Mouse (Mus musculus) kidney, embryonic 14.5 days (tissue): Measurements from ENCODE around the gene Ubr7. TPM values are rescaled to one million over a fixed set of nuclear protein-coding genes. Genes with fewer than 3 reads are reported as not detected.

ENCODE experiments used
- ATAC-seq: fragments of 200-750 bp; cut with Nextera tagmentation; 2 replicates; pipeline ENCODE4 v1.8.0; 2017; ENCODE audit warnings: moderate number of reproducible peaks, mild to moderate bottlenecking, moderate TSS enrichment, moderate library complexity; ENCODE audit not compliant: low FRiP score, low TSS enrichment
- H3K27ac ChIP-seq: fragments of 300-500 bp; sonication (generic); 2 replicates; pipeline ENCODE4 v1.5.1; 2014; ENCODE audit warnings: low read depth, mild to moderate bottlenecking, low read length, moderate library complexity, mixed read lengths
- H3K27me3 ChIP-seq: fragments of 300-500 bp; sonication (generic); 2 replicates; pipeline ENCODE4 v1.6.1; 2014; ENCODE audit warnings: mild to moderate bottlenecking, low read length; ENCODE audit not compliant: control insufficient read depth, insufficient read depth
- H3K36me3 ChIP-seq: fragments of 300-500 bp; sonication (generic); 2 replicates; pipeline ENCODE4 v1.6.1; 2014; ENCODE audit warnings: low read length, mixed read lengths; ENCODE audit not compliant: control insufficient read depth, insufficient read depth
- H3K4me1 ChIP-seq: fragments of 300-500 bp; sonication (generic); 2 replicates; pipeline ENCODE4 v1.6.1; 2014; ENCODE audit warnings: low read length, mixed read lengths; ENCODE audit not compliant: control insufficient read depth, insufficient read depth
- H3K4me2 ChIP-seq: fragments of 300-500 bp; sonication (generic); replicated peaks from 2 replicates; pipeline ENCODE4 v1.6.1; 2014; ENCODE audit warnings: low read depth, mild to moderate bottlenecking, low read length
- H3K4me3 ChIP-seq: fragments of 300-500 bp; sonication (generic); 2 replicates; pipeline ENCODE4 v1.5.1; 2014; ENCODE audit warnings: mild to moderate bottlenecking, low read length
- H3K9ac ChIP-seq: fragments of 300-500 bp; sonication (generic); 2 replicates; pipeline ENCODE4 v1.6.1; 2014; ENCODE audit warnings: low read depth, mild to moderate bottlenecking, low read length, moderate library complexity
- H3K9me3 ChIP-seq: fragments of 300-500 bp; sonication (generic); 2 replicates; pipeline ENCODE4 v1.6.1; 2016; ENCODE audit warnings: low read length; ENCODE audit not compliant: control insufficient read depth
- WGBS: fragments of 180-500 bp; shearing (Covaris S2); extraction: QIAGEN DNeasy Blood & Tissue Kit; methylation state at CpG from one replicate; pipeline ENCODE4 v1.1.7; 2014; 5-methylcytosine and 5-hydroxymethylcytosine counted together
- polyA plus RNA-seq: library from polyadenylated mRNA; unstranded; fragments of >200 nt; fragmentation: Nextera tagmentation; extraction: Ambion mirVana; gene quantifications from 2 replicates; pipeline ENCODE4 v1.2.1, GENCODE M21; 2014

The Ubr7 gene
- polyA plus RNA-seq, 1 experiment from 2014 or later = 53.7 TPM

GRCm38 (mm10) chr12:102778151-102778550, 20.4 kb downstream of the Ubr7 start:
- WGBS = 77% methylated on average over 5 of the region's 5 CpGs
- H3K9me3 ChIP-seq = no peaks in the 10 kb centered on the region

GRCm38 (mm10) chr12:102779452-102779851, 21.7 kb downstream of the Ubr7 start:
- Histone ChIP-seq H3K27me3 (no peaks in the 10 kb centered on the region), H3K4me2 (no peak overlapping the region), H3K4me3 (no peak overlapping the region), H3K27ac (no peak overlapping the region), H3K9me3 (no peaks in the 10 kb centered on the region), H3K9ac (no peak overlapping the region), H3K36me3 (peaks cover 47% of the 10 kb centered on the region), H3K4me1 (no peaks in the 10 kb centered on the region)
- ATAC-seq = peak; percentile 66
- WGBS = 44% methylated on average over 3 of the region's 3 CpGs

More at GRCm38 (mm10) chr12:102778151-102778550, 20.4 kb downstream of the Ubr7 start:
- Histone ChIP-seq H3K4me3 (no peak overlapping the region), H3K27me3 (no peaks in the 10 kb centered on the region), H3K36me3 (peaks cover 46% of the 10 kb centered on the region), H3K9ac (no peak overlapping the region), H3K4me2 (no peak overlapping the region), H3K4me1 (no peaks in the 10 kb centered on the region), H3K27ac (no peak overlapping the region)
- ATAC-seq = no peak

- Histone ChIP-seq H3K4me1 (no peaks in the 10 kb centered on the region), H3K9ac (no peak overlapping the region), H3K4me2 (no peak overlapping the region), H3K27me3 (no peaks in the 10 kb centered on the region), H3K36me3 (peaks cover 46% of the 10 kb centered on the region), H3K9me3 (no peaks in the 10 kb centered on the region), H3K4me3 (no peak overlapping the region), H3K27ac (no peak overlapping the region)
- 90% methylated on average over 5 of the region's 5 CpGs for WGBS
- no peak for ATAC-seq
Measured at GRCm38 (mm10) chr12:102782841-102783240, 25.1 kb downstream of the Ubr7 start.

- Histone ChIP-seq H3K9me3 (no peaks in the 10 kb centered on the region), H3K36me3 (peaks cover 55% of the 10 kb centered on the region), H3K27me3 (no peaks in the 10 kb centered on the region), H3K27ac (no peak overlapping the region), H3K9ac (no peak overlapping the region), H3K4me3 (no peak overlapping the region), H3K4me2 (no peak overlapping the region), H3K4me1 (no peaks in the 10 kb centered on the region)
- ATAC-seq = no peak
- WGBS = 88% methylated on average over 19 of the region's 19 CpGs
Measured at GRCm38 (mm10) chr12:102784899-102785592, 27.3 kb downstream of the Ubr7 start.

GRCm38 (mm10) chr12:102785593-102785985, 27.8 kb downstream of the Ubr7 start:
- Histone ChIP-seq H3K4me3 (no peak overlapping the region), H3K27ac (no peak overlapping the region), H3K4me2 (no peak overlapping the region), H3K36me3 (peaks cover 59% of the 10 kb centered on the region), H3K4me1 (no peaks in the 10 kb centered on the region), H3K27me3 (no peaks in the 10 kb centered on the region), H3K9ac (no peak overlapping the region), H3K9me3 (no peaks in the 10 kb centered on the region)
- 90% methylated on average over 5 of the region's 5 CpGs for WGBS
- ATAC-seq = no peak

- ATAC-seq = no peak
- Histone ChIP-seq H3K4me2 (no peak overlapping the region), H3K9ac (no peak overlapping the region), H3K4me3 (no peak overlapping the region), H3K4me1 (no peaks in the 10 kb centered on the region), H3K9me3 (no peaks in the 10 kb centered on the region), H3K27me3 (no peaks in the 10 kb centered on the region), H3K27ac (no peak overlapping the region), H3K36me3 (peaks cover 76% of the 10 kb centered on the region)
- 78% methylated on average over 7 of the region's 7 CpGs for WGBS
Measured at GRCm38 (mm10) chr12:102787927-102788326, 30.2 kb downstream of the Ubr7 start.

GRCm38 (mm10) chr12:102799528-102799927, 41.8 kb downstream of the Ubr7 start:
- H3K4me3 ChIP-seq = no peak overlapping the region
- H3K36me3 ChIP-seq = peaks cover 15% of the 10 kb centered on the region; the same call in 1 of the 2 replicates
- no peaks in the 10 kb centered on the region for H3K9me3 ChIP-seq
- no peaks in the 10 kb centered on the region for H3K27me3 ChIP-seq
- no peak overlapping the region for H3K9ac ChIP-seq
- no peak for ATAC-seq
- 96% methylated on average over 2 of the region's 2 CpGs for WGBS
- no peak overlapping the region for H3K4me2 ChIP-seq
- no peaks in the 10 kb centered on the region for H3K4me1 ChIP-seq
- H3K27ac ChIP-seq = no peak overlapping the region

- H3K9ac ChIP-seq = no peak overlapping the region
- no peak for ATAC-seq
- no peaks in the 10 kb centered on the region for H3K27me3 ChIP-seq
- H3K4me2 ChIP-seq = no peak overlapping the region
- H3K36me3 ChIP-seq = peaks cover 22% of the 10 kb centered on the region
- no peaks in the 10 kb centered on the region for H3K9me3 ChIP-seq
- H3K27ac ChIP-seq = no peak overlapping the region
- WGBS = 94% methylated on average over 1 of the region's 1 CpGs
- no peak overlapping the region for H3K4me3 ChIP-seq
- H3K4me1 ChIP-seq = no peaks in the 10 kb centered on the region
Measured at GRCm38 (mm10) chr12:102814858-102815257, 57.1 kb downstream of the Ubr7 start.

- Histone ChIP-seq H3K9ac (no peak overlapping the region), H3K27ac (no peak overlapping the region), H3K4me3 (no peak overlapping the region), H3K9me3 (no peaks in the 10 kb centered on the region), H3K27me3 (no peaks in the 10 kb centered on the region), H3K4me1 (no peaks in the 10 kb centered on the region), H3K36me3 (no peaks in the 10 kb centered on the region; the same call in 1 of the 2 replicates), H3K4me2 (no peak overlapping the region)
- 97% methylated on average over 1 of the region's 1 CpGs for WGBS
- no peak for ATAC-seq
Measured at GRCm38 (mm10) chr12:102826399-102826798, 68.6 kb downstream of the Ubr7 start.
